Comparison of ENCODE assay signal across 9 mouse cellular contexts in genomic region chr11:24082385-24083075, GRCm38 (mm10). TPM values are rescaled to one million over a fixed set of nuclear protein-coding genes. Genes with fewer than 3 reads are reported as not detected.
DNase-seq lines count a peak whose midpoint lies in the region; ATAC-seq lines count a peak whose summit lies in the region.
"Had no signal": no experiment of that assay in that cellular context is flagged by ENCODE, and none has a peak within 500 bp of the region (broad histone marks: within the 10 kb centered on the region; RNA-seq: fewer than 3 reads in every experiment).

No protein-coding gene starts in this region.

- H3K4me2 ChIP-seq in lung, embryonic 16.5 days (ENCODE audit: low read depth, low read length): peak overlapping the region; percentile 97
- peak overlapping the region; percentile 98 for H3K4me2 ChIP-seq in forebrain, embryonic 11.5 days (ENCODE audit: low read depth, low read length, severe bottlenecking)
- peak overlapping the region; percentile 97 for H3K4me2 ChIP-seq in neural tube, embryonic 15.5 days

- H3K9ac ChIP-seq in lung, embryonic 16.5 days (ENCODE audit: low read length): peak overlapping the region; percentile 74
- peak overlapping the region; percentile 98 for H3K9ac ChIP-seq in forebrain, embryonic 11.5 days (ENCODE audit: low read length)
- H3K9ac ChIP-seq in neural tube, embryonic 15.5 days (replicated peaks): peak overlapping the region; percentile 87

- H3K27ac ChIP-seq in lung, embryonic 16.5 days (ENCODE audit: low read length): peak overlapping the region; percentile 70
- peak overlapping the region; percentile 97 for H3K27ac ChIP-seq in forebrain, embryonic 11.5 days (ENCODE audit: low read depth, low read length)
- H3K27ac ChIP-seq in limb, embryonic 10.5 days: peak overlapping the region; percentile 98
- peak overlapping the region; percentile 96 for H3K27ac ChIP-seq in neural tube, embryonic 15.5 days (replicated peaks)

- 26% methylated on average over 11 of the region's 11 CpGs for WGBS in lung, embryonic 16.5 days
- WGBS in forebrain, embryonic 11.5 days: 11% methylated on average over 11 of the region's 11 CpGs
- 17% methylated on average over 11 of the region's 11 CpGs for WGBS in limb, embryonic 10.5 days
- WGBS in neural tube, embryonic 15.5 days: 10% methylated on average over 11 of the region's 11 CpGs

- peaks cover 4% of the 10 kb centered on the region; the same call in 1 of the 2 replicates for H3K36me3 ChIP-seq in lung, embryonic 16.5 days (ENCODE audit: control insufficient read depth, insufficient read depth, low read length)
- peaks cover 7% of the 10 kb centered on the region for H3K36me3 ChIP-seq in forebrain, embryonic 11.5 days (ENCODE audit: control insufficient read depth, insufficient read depth, low read length)
- H3K36me3 ChIP-seq in limb, embryonic 10.5 days: peaks cover 26% of the 10 kb centered on the region
- H3K36me3 ChIP-seq in neural tube, embryonic 15.5 days: peaks cover 6% of the 10 kb centered on the region; the same call in 1 of the 2 replicates

- H3K27me3 ChIP-seq in lung, embryonic 16.5 days (ENCODE audit: control insufficient read depth, insufficient read depth, low read depth, low read length): no peaks in the 10 kb centered on the region
- H3K27me3 ChIP-seq in forebrain, embryonic 11.5 days (ENCODE audit: control insufficient read depth, insufficient read depth, low read length): no peaks in the 10 kb centered on the region
- H3K27me3 ChIP-seq in limb, embryonic 10.5 days (ENCODE audit: low read depth, poor library complexity, severe bottlenecking): no peaks in the 10 kb centered on the region
- H3K27me3 ChIP-seq in neural tube, embryonic 15.5 days (replicated peaks): no peaks in the 10 kb centered on the region

- peaks cover 12% of the 10 kb centered on the region for H3K4me1 ChIP-seq in lung, embryonic 16.5 days (replicated peaks; ENCODE audit: control insufficient read depth, insufficient read depth, low read length)
- H3K4me1 ChIP-seq in forebrain, embryonic 11.5 days (replicated peaks; ENCODE audit: control insufficient read depth, insufficient read depth, low read length): peaks cover 6% of the 10 kb centered on the region; the same call in 1 of the 2 replicates
- H3K4me1 ChIP-seq in limb, embryonic 10.5 days: peaks cover 50% of the 10 kb centered on the region
- H3K4me1 ChIP-seq in neural tube, embryonic 15.5 days: peaks cover 44% of the 10 kb centered on the region

- ATAC-seq in lung, embryonic 16.5 days (ENCODE audit: low read depth): no peak
- ATAC-seq in forebrain, embryonic 11.5 days (replicated peaks; ENCODE audit: low FRiP score): no peak
- no peak for ATAC-seq in neural tube, embryonic 15.5 days (ENCODE audit: low FRiP score)

- peak overlapping the region; percentile 65 for H3K4me3 ChIP-seq in lung, embryonic 16.5 days (ENCODE audit: low read length)
- H3K4me3 ChIP-seq in forebrain, embryonic 11.5 days (ENCODE audit: low read depth, low read length): peak overlapping the region; percentile 85
- peak overlapping the region; percentile 96 for H3K4me3 ChIP-seq in limb, embryonic 10.5 days
- peak overlapping the region; percentile 70 for H3K4me3 ChIP-seq in neural tube, embryonic 15.5 days (replicated peaks)

- DNase-seq in lung, postnatal 25 days (ENCODE audit: low spot score): no peak
- no peak for DNase-seq in forebrain, embryonic 11.5 days (ENCODE audit: low spot score)
- DNase-seq in limb, embryonic 10.5 days (ENCODE audit: low spot score): no peak
- no peak for DNase-seq in adipocyte (ENCODE audit: low spot score)
- DNase-seq in kidney, adult 11 months: no peak
- DNase-seq in thymus, postnatal 0 days (ENCODE audit: low spot score): no peak

- H3K9me3 ChIP-seq in lung, embryonic 16.5 days (ENCODE audit: control insufficient read depth, low read length): no peaks in the 10 kb centered on the region
- no peaks in the 10 kb centered on the region for H3K9me3 ChIP-seq in forebrain, embryonic 11.5 days (ENCODE audit: control insufficient read depth, low read length)
- no peaks in the 10 kb centered on the region for H3K9me3 ChIP-seq in limb, embryonic 10.5 days (replicated peaks)
- no peaks in the 10 kb centered on the region for H3K9me3 ChIP-seq in neural tube, embryonic 15.5 days (replicated peaks)

RNA-seq across cellular contexts. Expression of gene Bcl11a, which starts 4.7 kb away (rescaled TPM):
- polyA plus RNA-seq in lung, embryonic 16.5 days (2015; fragmentation: Nextera tagmentation; extraction: Ambion mirVana): 13.0 and 15.3 TPM in 2 replicates
- 97.0 and 101 TPM in 2 replicates for polyA plus RNA-seq in forebrain, embryonic 11.5 days (2014; fragmentation: Nextera tagmentation; extraction: Ambion mirVana)
- 41.4 and 75.0 TPM in 2 replicates for polyA plus RNA-seq in limb, embryonic 10.5 days (2016; fragmentation: Nextera tagmentation; extraction: Ambion mirVana)
- polyA plus RNA-seq in neural tube, embryonic 15.5 days (2015; fragmentation: Nextera tagmentation; extraction: Ambion mirVana): 85.1 and 102 TPM in 2 replicates
- 7.4 and 8.0 TPM in 2 replicates for polyA plus RNA-seq in thymus, postnatal 0 days (2015; fragmentation: Nextera tagmentation; extraction: Ambion mirVana)

RNA-seq across cellular contexts. Expression of gene A830031A19Rik, which starts 7.7 kb away (rescaled TPM):
- polyA plus RNA-seq in lung, embryonic 16.5 days (2015; fragmentation: Nextera tagmentation; extraction: Ambion mirVana): not detected in 2 replicates
- not detected in 2 replicates for polyA plus RNA-seq in forebrain, embryonic 11.5 days (2014; fragmentation: Nextera tagmentation; extraction: Ambion mirVana)
- polyA plus RNA-seq in limb, embryonic 10.5 days (2016; fragmentation: Nextera tagmentation; extraction: Ambion mirVana): not detected in 2 replicates
- polyA plus RNA-seq in neural tube, embryonic 15.5 days (2015; fragmentation: Nextera tagmentation; extraction: Ambion mirVana): not detected in 2 replicates
- polyA plus RNA-seq in thymus, postnatal 0 days (2015; fragmentation: Nextera tagmentation; extraction: Ambion mirVana): not detected in 2 replicates
- polyA plus RNA-seq: liver, adult 2 months had no signal
